Mouse (Mus musculus): ENCODE measurements around the gene Nfib. TPM values are rescaled to one million over a fixed set of nuclear protein-coding genes. Genes with fewer than 3 reads are reported as not detected.

Nfib gene
- total and polyA plus RNA-seq, 3 experiments = not detected

GRCm38 (mm10) chr4:82715833-82716232 lies 10.3 kb upstream of the Nfib start:
- no peak for DNase-seq (ENCODE audit: low read depth, low spot score)
- Histone ChIP-seq H3K9ac (ENCODE audit: control insufficient read depth, low read depth, low read length, poor library complexity, severe bottlenecking) (no peak overlapping the region), H3K4me3 (ENCODE audit: control insufficient read depth in 1 of 2, insufficient read depth in 1 of 2, low read depth in 2 of 2, low read length in 2 of 2) (no peak overlapping the region), H3K27me3 (ENCODE audit: control insufficient read depth in 1 of 2, insufficient read depth in 2 of 2, low read length in 2 of 2) (no peaks in the 10 kb centered on the region), H3K27ac (ENCODE audit: control insufficient read depth, low read depth, low read length) (no peak overlapping the region), H3K9me3 (replicated peaks; ENCODE audit: insufficient read depth, low read length) (no peaks in the 10 kb centered on the region), H3K79me2 (ENCODE audit: control insufficient read depth, insufficient read depth, low read length, poor library complexity) (no peaks in the 10 kb centered on the region), H3K36me3 (ENCODE audit: control insufficient read depth in 1 of 2, insufficient read depth in 2 of 2, low read length in 2 of 2) (no peaks in the 10 kb centered on the region), H3K4me1 (ENCODE audit: control insufficient read depth in 1 of 2, insufficient read depth in 2 of 2, low read length in 2 of 2) (no peaks in the 10 kb centered on the region)
- no peak for TF ChIP-seq NRF1 (IDR thresholded peaks at IDR 0.05; ENCODE audit: insufficient read depth, low read depth, low read length, poor library complexity, severe bottlenecking)
- no peak for TF ChIP-seq MXI1 (IDR thresholded peaks at IDR 0.05; ENCODE audit: low read depth, low read length)
- no peak for TF ChIP-seq RAD21 (IDR thresholded peaks at IDR 0.05; ENCODE audit: low read depth, low read length)
- no peak for TF ChIP-seq ZNF384 (IDR thresholded peaks at IDR 0.05; ENCODE audit: low read depth, low read length)
- TF ChIP-seq UBTF (IDR thresholded peaks at IDR 0.05; ENCODE audit: borderline replicate concordance, insufficient read depth, low read depth, low read length) = no peak
- no peak for TF ChIP-seq GABPA (IDR thresholded peaks at IDR 0.05; ENCODE audit: low read depth, low read length)
- no peak for TF ChIP-seq MAFK (IDR thresholded peaks at IDR 0.05; ENCODE audit: borderline replicate concordance, low read depth, low read length)
- no peak for TF ChIP-seq HCFC1 (IDR thresholded peaks at IDR 0.05; ENCODE audit: low read depth, low read length)

- no peak for DNase-seq (ENCODE audit: low read depth, low spot score)
- TF ChIP-seq CHD2 (IDR thresholded peaks at IDR 0.05; ENCODE audit: low read length) (no peak), MAZ (IDR thresholded peaks at IDR 0.05; ENCODE audit: low read depth, low read length) (no peak), EP300 (IDR thresholded peaks at IDR 0.05; ENCODE audit: low read depth in 1 of 2, low read length in 2 of 2) (no peak), POLR2A (IDR thresholded peaks at IDR 0.05; ENCODE audit: control insufficient read depth in 1 of 2, insufficient read depth in 1 of 2, low read depth in 1 of 2, low read length in 2 of 2, poor library complexity in 1 of 2) (no peak), ELF1 (IDR thresholded peaks at IDR 0.05; ENCODE audit: low read depth, low read length) (no peak), MEF2A (IDR thresholded peaks at IDR 0.05; ENCODE audit: extremely low read depth, insufficient replicate concordance, low read depth, low read length, poor library complexity, severe bottlenecking) (no peak), CHD1 (IDR thresholded peaks at IDR 0.05; ENCODE audit: low read depth, low read length) (no peak), GATA1 (IDR thresholded peaks at IDR 0.05; ENCODE audit: low read depth, low read length) (no peak), USF2 (IDR thresholded peaks at IDR 0.05; ENCODE audit: borderline replicate concordance in 1 of 2, insufficient read depth in 1 of 2, low read depth in 1 of 2, low read length in 2 of 2) (no peak), ZNF384 (IDR thresholded peaks at IDR 0.05; ENCODE audit: low read depth, low read length) (no peak), RCOR1 (IDR thresholded peaks at IDR 0.05; ENCODE audit: low read depth, low read length) (no peak), RAD21 (IDR thresholded peaks at IDR 0.05; ENCODE audit: low read depth, low read length) (no peak), POLR2AphosphoS2 (IDR thresholded peaks at IDR 0.05; ENCODE audit: low read length) (no peak), SIN3A (IDR thresholded peaks at IDR 0.05; ENCODE audit: low read length) (no peak), MYC (IDR thresholded peaks at IDR 0.05; ENCODE audit: low read depth, low read length) (no peak), ETS1 (IDR thresholded peaks at IDR 0.05; ENCODE audit: low read depth, low read length) (no peak), CTCF (IDR thresholded peaks at IDR 0.05 in 2 of 3, conservative IDR thresholded peaks at IDR 0.05 in 1 of 3; ENCODE audit: control insufficient read depth in 1 of 3, insufficient read depth in 1 of 3, low read depth in 2 of 3, low read length in 3 of 3, poor library complexity in 1 of 3, severe bottlenecking in 1 of 3) (no peak), ZKSCAN1 (IDR thresholded peaks at IDR 0.05; ENCODE audit: low read depth, low read length) (no peak), BHLHE40 (IDR thresholded peaks at IDR 0.05; ENCODE audit: borderline replicate concordance, low read depth, low read length) (no peak)
- H3K27ac ChIP-seq (ENCODE audit: control insufficient read depth, low read depth, low read length) = no peak overlapping the region
Measured at GRCm38 (mm10) chr4:82711611-82712295, 6.2 kb upstream of the Nfib start.

More at GRCm38 (mm10) chr4:82711611-82712295, 6.2 kb upstream of the Nfib start:
- Histone ChIP-seq H3K36me3 (ENCODE audit: control insufficient read depth in 1 of 2, insufficient read depth in 2 of 2, low read length in 2 of 2) (no peaks in the 10 kb centered on the region), H3K79me2 (ENCODE audit: control insufficient read depth, insufficient read depth, low read length, poor library complexity) (no peaks in the 10 kb centered on the region), H3K9ac (ENCODE audit: control insufficient read depth, low read depth, low read length, poor library complexity, severe bottlenecking) (no peak overlapping the region), H3K4me3 (ENCODE audit: control insufficient read depth in 1 of 2, insufficient read depth in 1 of 2, low read depth in 2 of 2, low read length in 2 of 2) (no peak overlapping the region), H3K27me3 (ENCODE audit: control insufficient read depth in 1 of 2, insufficient read depth in 2 of 2, low read length in 2 of 2) (no peaks in the 10 kb centered on the region), H3K4me1 (ENCODE audit: control insufficient read depth in 1 of 2, insufficient read depth in 2 of 2, low read length in 2 of 2) (no peaks in the 10 kb centered on the region), H3K9me3 (replicated peaks; ENCODE audit: insufficient read depth, low read length) (no peaks in the 10 kb centered on the region)
